Mouse (Mus musculus) hindbrain, embryonic 13.5 days (tissue): ENCODE data around the gene Zfp618. TPM values are rescaled to one million over a fixed set of nuclear protein-coding genes. Genes with fewer than 3 reads are reported as not detected.
A peak's percentile ranks its signal among the peaks of the same experiment; 100 is the strongest.

Experiments
- ATAC-seq: fragments of 200-750 bp; cut with Nextera tagmentation; 2 replicates; pipeline ENCODE4 v1.8.0; 2017; ENCODE audit warnings: moderate TSS enrichment; ENCODE audit not compliant: low FRiP score
- H3K27ac ChIP-seq: fragments of 300-500 bp; sonication (generic); 2 replicates; pipeline ENCODE4 v1.5.1; 2015; ENCODE audit warnings: inconsistent platforms, mild to moderate bottlenecking, moderate library complexity
- H3K27me3 ChIP-seq: fragments of 300-500 bp; sonication (generic); 2 replicates; pipeline ENCODE4 v1.6.1; 2015; ENCODE audit warnings: mild to moderate bottlenecking, inconsistent platforms
- H3K36me3 ChIP-seq: fragments of 300-500 bp; sonication (generic); 2 replicates; pipeline ENCODE4 v1.6.1; 2015; ENCODE audit warnings: mild to moderate bottlenecking, inconsistent platforms
- H3K4me1 ChIP-seq: fragments of 300-500 bp; sonication (generic); replicated peaks from 2 replicates; pipeline ENCODE4 v1.6.1; 2015; ENCODE audit warnings: inconsistent platforms
- H3K4me2 ChIP-seq: fragments of 300-500 bp; sonication (generic); 2 replicates; pipeline ENCODE4 v1.6.1; 2015; ENCODE audit warnings: inconsistent platforms, mild to moderate bottlenecking, moderate library complexity
- H3K4me3 ChIP-seq: fragments of 300-500 bp; sonication (generic); 2 replicates; pipeline ENCODE4 v1.5.1; 2015; ENCODE audit warnings: mild to moderate bottlenecking, inconsistent platforms
- H3K9ac ChIP-seq: fragments of 300-500 bp; sonication (generic); 2 replicates; pipeline ENCODE4 v1.6.1; 2015; ENCODE audit warnings: mild to moderate bottlenecking, inconsistent platforms
- H3K9me3 ChIP-seq: fragments of 300-500 bp; sonication (generic); 2 replicates; pipeline ENCODE4 v1.6.1; 2016; ENCODE audit warnings: inconsistent platforms
- WGBS: fragments of 180-500 bp; shearing (Covaris S2); methylation state at CpG from one replicate; pipeline ENCODE4 v1.1.7; 2015; 5-methylcytosine and 5-hydroxymethylcytosine counted together
- polyA plus RNA-seq: library from polyadenylated mRNA; unstranded; fragments of >200 nt; fragmentation: Nextera tagmentation; extraction: Ambion mirVana; gene quantifications from 2 replicates; pipeline ENCODE4 v1.2.1, GENCODE M21; 2015

Gene Zfp618
- polyA plus RNA-seq, 1 experiment from 2014 or later = 37.9 TPM

DNA sequence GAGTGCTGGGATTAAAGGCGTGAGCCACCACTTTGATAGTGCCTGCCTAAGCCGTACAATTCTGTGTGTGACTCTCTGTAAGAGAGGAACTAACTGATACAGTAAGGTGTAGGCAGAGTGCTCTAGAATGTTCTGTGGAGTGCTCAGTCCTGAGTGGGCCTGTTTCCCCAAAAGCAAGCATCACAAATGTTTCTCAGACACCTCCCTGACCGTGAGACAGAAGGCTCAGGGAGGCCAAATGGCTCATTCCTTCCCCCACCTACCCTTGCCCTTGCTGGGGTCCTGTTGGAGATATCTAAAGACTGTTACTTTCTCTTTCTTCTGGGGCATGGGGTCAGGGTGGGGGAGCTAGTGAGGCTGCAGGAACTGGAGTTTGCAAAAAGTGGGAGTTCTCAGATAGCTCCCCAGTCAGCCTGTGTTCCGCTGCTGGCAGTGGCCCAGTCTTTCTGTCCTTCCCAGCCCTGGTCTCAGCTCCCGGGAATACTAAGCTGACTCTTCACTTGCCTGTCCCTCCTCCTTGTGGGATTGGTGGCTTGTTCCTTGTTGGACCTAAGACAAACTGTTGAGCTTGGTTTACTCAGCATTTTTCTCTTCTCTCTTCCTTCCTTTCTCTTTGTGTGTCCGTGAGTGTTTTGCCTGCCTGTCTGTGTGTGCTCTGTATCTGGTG lies 55.8 kb downstream of the Zfp618 start:
- Histone ChIP-seq H3K4me1 (peaks cover 20% of the 10 kb centered on the region), H3K9me3 (no peaks in the 10 kb centered on the region), H3K27ac (no peak overlapping the region), H3K27me3 (no peaks in the 10 kb centered on the region), H3K4me2 (no peak overlapping the region), H3K4me3 (no peak overlapping the region), H3K9ac (no peak overlapping the region), H3K36me3 (peaks cover 4% of the 10 kb centered on the region; the same call in 1 of the 2 replicates)
- WGBS = 86% methylated on average over 6 of the region's 6 CpGs
- no peak for ATAC-seq

DNA sequence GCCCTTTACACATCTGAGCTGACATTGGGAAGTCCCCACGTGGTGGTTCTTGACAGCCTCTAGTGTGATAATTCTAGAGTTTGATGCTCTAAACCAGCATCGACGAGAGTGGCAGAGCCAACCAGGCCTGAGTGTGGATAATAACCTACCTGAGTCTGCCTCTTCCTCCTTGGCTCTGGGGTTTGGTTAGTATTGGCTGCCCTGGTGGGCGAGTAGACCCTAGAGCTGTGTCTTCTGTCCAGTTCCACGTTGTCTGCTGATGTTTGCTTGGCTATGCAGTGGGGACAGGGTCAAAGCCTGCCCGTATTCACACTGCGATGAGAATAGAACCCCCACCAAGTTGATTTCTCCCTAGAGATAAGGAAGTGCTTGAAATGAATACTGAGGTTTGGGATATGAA lies 58.1 kb downstream of the Zfp618 start:
- no peak for ATAC-seq
- no peak overlapping the region for H3K9ac ChIP-seq
- no peaks in the 10 kb centered on the region for H3K27me3 ChIP-seq
- H3K36me3 ChIP-seq = peaks cover 4% of the 10 kb centered on the region; the same call in 1 of the 2 replicates
- H3K9me3 ChIP-seq = no peaks in the 10 kb centered on the region
- H3K27ac ChIP-seq = no peak overlapping the region
- 96% methylated on average over 7 of the region's 7 CpGs for WGBS
- no peak overlapping the region for H3K4me3 ChIP-seq
- no peak overlapping the region for H3K4me2 ChIP-seq
- H3K4me1 ChIP-seq = peaks cover 20% of the 10 kb centered on the region

DNA sequence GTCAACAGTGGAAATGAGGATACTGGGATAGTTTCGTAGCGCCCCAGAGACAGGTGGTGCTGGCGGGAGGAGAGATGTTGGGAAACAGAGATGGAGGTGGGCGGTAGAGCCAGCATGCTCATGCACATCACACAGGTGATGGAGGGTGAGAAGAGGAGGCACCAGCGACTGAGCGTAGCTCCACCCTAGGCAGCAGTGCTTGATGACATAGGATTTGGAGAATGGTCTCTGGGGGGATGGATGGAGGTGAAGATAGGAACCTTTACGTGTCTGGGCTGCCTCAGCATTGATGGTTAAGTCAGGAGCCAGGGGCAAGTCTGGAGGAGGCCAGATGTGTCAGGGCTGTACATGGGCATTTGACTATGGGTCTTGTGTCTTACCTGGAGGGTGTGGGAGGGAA lies 58.7 kb downstream of the Zfp618 start:
- peaks cover 4% of the 10 kb centered on the region; the same call in 1 of the 2 replicates for H3K36me3 ChIP-seq
- H3K9ac ChIP-seq = no peak overlapping the region
- no peak overlapping the region for H3K27ac ChIP-seq
- 98% methylated on average over 7 of the region's 7 CpGs for WGBS
- no peak overlapping the region for H3K4me3 ChIP-seq
- peaks cover 20% of the 10 kb centered on the region for H3K4me1 ChIP-seq
- ATAC-seq = 0 out of 2 replicates have a peak, but pooled peaks have one; percentile 29
- H3K9me3 ChIP-seq = no peaks in the 10 kb centered on the region
- H3K27me3 ChIP-seq = no peaks in the 10 kb centered on the region
- no peak overlapping the region for H3K4me2 ChIP-seq

DNA sequence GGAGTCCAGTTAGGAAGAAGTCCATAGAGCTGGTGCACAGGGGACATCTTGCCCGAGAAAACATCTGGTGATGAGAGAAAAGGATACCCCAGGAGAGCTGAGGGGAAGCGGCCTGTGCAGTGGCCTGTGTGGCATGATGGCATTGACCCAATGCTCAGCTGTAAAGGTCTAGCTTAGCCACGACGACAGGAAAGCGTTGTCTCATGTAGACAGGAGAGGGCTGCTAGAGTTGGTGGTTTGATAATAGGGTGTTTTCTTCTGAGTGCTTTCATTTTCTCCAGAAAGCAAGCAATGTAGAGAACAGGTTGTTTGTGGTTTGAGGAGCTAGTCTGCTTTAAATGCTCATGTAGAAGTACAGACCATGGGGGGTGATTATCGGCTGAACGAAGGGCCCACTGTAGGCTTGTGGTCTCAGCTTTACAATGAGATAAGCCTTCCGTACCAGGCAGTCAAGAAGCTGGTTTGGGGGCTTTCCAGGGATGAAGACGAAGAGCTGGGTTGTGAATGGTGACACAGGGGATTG lies 59.4 kb downstream of the Zfp618 start:
- no peak overlapping the region for H3K4me2 ChIP-seq
- peaks cover 4% of the 10 kb centered on the region; the same call in 1 of the 2 replicates for H3K36me3 ChIP-seq
- no peak overlapping the region for H3K9ac ChIP-seq
- no peak overlapping the region for H3K27ac ChIP-seq
- no peaks in the 10 kb centered on the region for H3K9me3 ChIP-seq
- H3K4me1 ChIP-seq = peaks cover 14% of the 10 kb centered on the region
- no peak overlapping the region for H3K4me3 ChIP-seq
- ATAC-seq = no peak
- H3K27me3 ChIP-seq = no peaks in the 10 kb centered on the region
- 92% methylated on average over 9 of the region's 9 CpGs for WGBS

DNA sequence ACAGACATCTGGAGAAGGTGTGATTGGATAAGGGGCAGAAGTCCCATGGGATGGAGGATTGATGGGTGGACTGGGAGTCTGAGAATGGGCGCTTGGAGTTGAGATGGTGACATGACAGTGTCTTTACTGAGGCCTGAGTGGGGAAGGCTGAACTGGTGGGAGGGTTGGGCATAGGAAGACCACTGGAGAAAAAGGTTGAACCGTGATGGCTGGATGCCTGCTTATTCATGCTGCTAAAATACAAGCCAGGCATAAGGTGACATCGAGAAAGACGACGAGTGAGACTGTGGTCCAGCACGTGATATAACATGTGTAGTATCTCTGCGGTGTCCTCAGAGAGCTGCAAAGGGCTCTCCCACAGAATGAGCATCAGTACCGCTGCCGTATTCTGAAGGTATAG lies 59.9 kb downstream of the Zfp618 start:
- no peak overlapping the region for H3K27ac ChIP-seq
- no peak overlapping the region for H3K4me3 ChIP-seq
- no peak overlapping the region for H3K9ac ChIP-seq
- 93% methylated on average over 9 of the region's 9 CpGs for WGBS
- no peaks in the 10 kb centered on the region for H3K9me3 ChIP-seq
- H3K36me3 ChIP-seq = peaks cover 4% of the 10 kb centered on the region; the same call in 1 of the 2 replicates
- H3K27me3 ChIP-seq = no peaks in the 10 kb centered on the region
- ATAC-seq = no peak
- peaks cover 9% of the 10 kb centered on the region for H3K4me1 ChIP-seq
- H3K4me2 ChIP-seq = no peak overlapping the region

DNA sequence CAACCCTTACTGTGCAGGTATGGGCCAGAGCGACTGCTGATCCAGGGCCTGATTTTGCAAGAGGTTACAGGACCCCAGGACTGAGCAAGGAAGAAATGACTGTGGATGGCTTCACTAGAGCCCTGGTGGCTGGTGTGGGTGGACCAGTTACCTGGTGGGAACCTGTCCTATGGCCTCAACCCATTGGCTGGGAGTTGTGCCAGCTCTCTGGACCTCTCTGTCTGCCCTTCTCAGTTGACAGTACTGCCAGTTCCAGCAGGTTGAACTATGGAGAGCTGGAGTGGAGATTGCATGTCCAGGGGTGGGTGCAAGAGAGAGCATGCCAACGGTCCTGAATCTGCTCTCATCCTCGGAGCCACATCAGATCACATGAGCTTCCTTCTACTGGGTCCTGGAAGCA lies 60.9 kb downstream of the Zfp618 start:
- H3K27me3 ChIP-seq = no peaks in the 10 kb centered on the region
- 93% methylated on average over 3 of the region's 3 CpGs for WGBS
- H3K36me3 ChIP-seq = peaks cover 4% of the 10 kb centered on the region; the same call in 1 of the 2 replicates
- no peaks in the 10 kb centered on the region for H3K9me3 ChIP-seq
- H3K4me1 ChIP-seq = peaks cover 8% of the 10 kb centered on the region; the same call in 1 of the 2 replicates
- ATAC-seq = no peak
- H3K9ac ChIP-seq = no peak overlapping the region
- H3K27ac ChIP-seq = no peak overlapping the region
- no peak overlapping the region for H3K4me2 ChIP-seq
- no peak overlapping the region for H3K4me3 ChIP-seq

DNA sequence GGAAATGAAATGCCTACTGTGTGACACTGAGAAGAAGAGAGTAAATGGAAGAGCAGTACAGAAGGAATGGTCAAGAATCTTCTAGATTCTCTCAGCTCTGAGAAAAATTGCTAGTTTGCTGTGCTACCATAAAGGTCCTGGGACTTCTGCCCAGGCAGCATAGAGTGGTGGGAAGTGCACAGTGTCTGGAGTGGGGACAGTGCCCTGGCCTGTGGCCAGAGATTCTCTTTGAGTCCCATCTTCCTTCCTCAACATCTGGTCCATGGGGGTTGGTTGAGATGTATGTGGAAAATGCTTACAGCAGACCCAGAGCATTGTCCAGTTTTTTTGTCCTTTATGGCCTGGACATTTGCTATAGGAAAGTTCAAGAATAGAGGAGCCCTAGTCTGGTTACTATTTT lies 62.1 kb downstream of the Zfp618 start:
- Histone ChIP-seq H3K27me3 (no peaks in the 10 kb centered on the region), H3K27ac (no peak overlapping the region), H3K36me3 (peaks cover 4% of the 10 kb centered on the region; the same call in 1 of the 2 replicates), H3K4me3 (no peak overlapping the region), H3K9ac (no peak overlapping the region), H3K4me1 (peaks cover 16% of the 10 kb centered on the region; the same call in 1 of the 2 replicates), H3K4me2 (no peak overlapping the region), H3K9me3 (no peaks in the 10 kb centered on the region)
- no peak for ATAC-seq

DNA sequence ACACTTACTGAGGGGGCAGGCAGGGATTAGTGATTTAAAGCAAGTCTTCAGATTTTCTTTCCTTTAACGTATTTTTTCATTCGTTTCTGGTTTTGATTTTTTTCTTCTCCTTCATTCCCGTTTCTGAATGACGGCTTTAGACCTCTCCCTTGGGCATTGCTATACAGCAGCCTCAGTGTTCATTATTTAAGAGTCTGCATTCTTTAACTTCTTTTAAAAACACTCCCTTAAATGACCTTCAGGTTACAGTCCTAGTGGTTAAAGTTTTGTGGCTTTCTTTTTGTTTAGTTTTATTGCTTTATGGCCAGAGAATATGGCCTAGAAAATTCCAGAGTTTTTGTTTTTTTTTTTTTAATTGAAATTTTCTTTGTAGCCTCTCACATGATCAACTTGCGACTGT lies 64.8 kb downstream of the Zfp618 start:
- no peaks in the 10 kb centered on the region for H3K36me3 ChIP-seq

DNA sequence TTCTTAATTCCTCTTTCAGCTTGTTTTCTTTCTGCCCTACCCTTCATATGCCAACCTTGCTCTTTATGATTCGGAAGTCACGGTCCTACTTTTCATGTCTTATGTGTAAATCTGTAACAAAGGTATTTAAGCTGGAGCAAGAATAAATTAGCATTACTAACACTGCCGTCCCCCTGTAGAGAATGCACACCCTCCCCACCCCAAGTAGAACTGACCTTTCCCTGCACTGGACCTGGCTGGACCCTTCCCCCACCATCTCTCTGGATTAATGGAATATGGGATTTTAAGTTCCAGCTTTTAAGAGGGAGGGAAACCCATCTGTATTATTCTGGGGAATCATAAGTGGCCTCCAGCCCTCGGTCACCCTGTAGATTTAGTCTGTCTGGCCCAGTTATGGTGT lies 65.9 kb downstream of the Zfp618 start:
- H3K27me3 ChIP-seq = no peaks in the 10 kb centered on the region
- H3K4me2 ChIP-seq = no peak overlapping the region
- no peak overlapping the region for H3K27ac ChIP-seq
- no peak overlapping the region for H3K9ac ChIP-seq
- no peaks in the 10 kb centered on the region for H3K36me3 ChIP-seq
- no peak for ATAC-seq
- no peaks in the 10 kb centered on the region for H3K9me3 ChIP-seq
- no peak overlapping the region for H3K4me3 ChIP-seq
- H3K4me1 ChIP-seq = peaks cover 38% of the 10 kb centered on the region
- 52% methylated on average over 4 of the region's 4 CpGs for WGBS

More for the DNA sequence above, 64.8 kb downstream of the Zfp618 start:
- Histone ChIP-seq H3K27me3 (no peaks in the 10 kb centered on the region), H3K9me3 (no peaks in the 10 kb centered on the region), H3K4me3 (no peak overlapping the region), H3K4me2 (no peak overlapping the region), H3K27ac (no peak overlapping the region), H3K4me1 (peaks cover 28% of the 10 kb centered on the region), H3K9ac (no peak overlapping the region)
- ATAC-seq = no peak
- WGBS = 36% methylated on average over 5 of the region's 5 CpGs

DNA sequence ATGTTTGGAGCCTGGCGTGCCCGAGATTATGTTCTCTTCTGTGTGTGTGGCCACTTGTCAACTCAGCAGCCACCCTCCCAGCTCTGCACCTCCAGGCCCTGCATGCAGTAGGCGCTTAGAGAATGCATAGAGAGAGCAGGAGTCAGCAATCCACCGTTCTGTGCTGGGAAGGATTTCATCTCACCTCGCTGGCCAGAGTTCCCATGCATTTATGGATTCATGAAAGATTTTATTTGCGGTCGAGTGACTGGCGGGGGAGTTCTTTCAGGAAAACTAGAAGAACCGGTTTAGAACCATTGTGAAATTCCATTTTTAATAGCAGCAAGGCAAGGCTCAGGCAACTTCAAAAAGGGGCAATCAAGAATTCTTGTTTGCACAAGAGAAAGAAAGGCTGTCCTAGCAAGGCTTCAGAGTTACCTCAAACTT lies 67.2 kb downstream of the Zfp618 start:
- 78% methylated on average over 9 of the region's 9 CpGs for WGBS
- H3K9ac ChIP-seq = no peak overlapping the region

DNA sequence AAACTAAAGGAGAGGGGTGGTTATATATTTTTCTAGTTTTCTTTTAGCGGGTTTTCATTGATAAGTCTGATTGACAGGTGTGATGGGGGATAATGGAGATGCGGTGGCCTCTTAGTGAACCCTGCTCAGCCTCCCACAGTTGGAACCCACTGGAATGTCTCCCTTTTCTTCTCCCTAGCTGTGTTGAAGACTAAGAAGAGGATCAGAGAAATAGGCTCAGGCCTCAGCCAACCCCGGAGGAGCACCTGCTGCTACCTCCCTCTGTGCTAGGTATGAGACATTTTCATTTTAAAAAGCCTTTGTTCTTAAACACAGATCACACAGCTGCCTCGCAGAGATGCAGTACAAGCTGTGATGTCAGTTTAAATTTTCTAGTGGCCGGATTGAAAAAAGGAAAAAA lies 68.4 kb downstream of the Zfp618 start:
- ATAC-seq = no peak
- WGBS = 26% methylated on average over 5 of the region's 5 CpGs
- Histone ChIP-seq H3K9ac (no peak overlapping the region), H3K9me3 (no peaks in the 10 kb centered on the region), H3K27me3 (no peaks in the 10 kb centered on the region), H3K27ac (peak overlapping the region; percentile 52; the same call in 1 of the 2 replicates), H3K4me1 (peaks cover 50% of the 10 kb centered on the region), H3K4me2 (no peak overlapping the region), H3K4me3 (no peak overlapping the region), H3K36me3 (no peaks in the 10 kb centered on the region; the same call in 1 of the 2 replicates)

More for the DNA sequence above, 67.2 kb downstream of the Zfp618 start:
- Histone ChIP-seq H3K27ac (no peak overlapping the region), H3K9me3 (no peaks in the 10 kb centered on the region), H3K36me3 (no peaks in the 10 kb centered on the region; the same call in 1 of the 2 replicates), H3K4me2 (no peak overlapping the region), H3K27me3 (no peaks in the 10 kb centered on the region), H3K4me3 (no peak overlapping the region), H3K4me1 (peaks cover 48% of the 10 kb centered on the region)
- ATAC-seq = no peak

DNA sequence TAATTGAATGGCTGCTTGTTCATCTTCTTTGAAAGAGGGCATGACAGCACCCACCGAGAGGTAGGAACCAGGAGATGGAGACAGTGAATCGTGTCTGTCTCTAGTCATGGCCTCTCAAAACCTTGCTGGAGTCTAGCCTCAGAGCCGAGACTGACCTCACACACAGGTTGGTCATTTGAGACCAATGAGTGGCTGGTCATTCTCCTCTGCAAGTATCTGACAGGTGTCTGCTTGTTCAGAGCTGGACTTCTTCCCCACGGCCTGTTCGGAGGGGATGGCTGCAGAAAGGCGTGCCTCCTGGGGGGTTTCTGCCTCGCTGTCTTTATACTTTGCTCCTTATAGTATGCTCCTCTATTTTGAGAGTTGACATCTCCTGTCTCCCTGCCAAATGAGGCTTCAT lies 70.6 kb downstream of the Zfp618 start:
- Histone ChIP-seq H3K9me3 (no peaks in the 10 kb centered on the region), H3K27me3 (no peaks in the 10 kb centered on the region), H3K36me3 (peaks cover 5% of the 10 kb centered on the region; the same call in 1 of the 2 replicates), H3K27ac (no peak overlapping the region), H3K9ac (no peak overlapping the region), H3K4me2 (no peak overlapping the region), H3K4me3 (no peak overlapping the region), H3K4me1 (peaks cover 50% of the 10 kb centered on the region)
- ATAC-seq = no peak
- WGBS = 66% methylated on average over 7 of the region's 7 CpGs

DNA sequence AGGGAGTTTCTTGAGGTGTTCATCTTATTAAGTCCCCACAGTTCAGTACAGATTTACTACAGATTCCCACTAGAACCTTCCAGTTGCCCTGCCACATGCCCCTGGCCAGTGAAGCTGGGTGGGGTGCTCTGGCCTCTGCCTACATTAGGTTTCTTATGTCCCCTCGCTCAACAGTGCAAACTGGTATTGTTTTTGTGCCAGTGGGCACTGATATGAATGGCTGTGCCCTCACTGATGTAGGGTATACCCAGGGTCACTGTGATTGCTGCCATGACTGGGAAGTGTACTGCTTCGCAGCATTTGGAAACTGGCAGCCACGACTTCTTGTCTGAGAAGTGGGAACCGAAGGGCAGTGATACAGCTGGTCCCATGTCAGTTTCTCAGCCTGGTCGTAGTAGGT lies 71.4 kb downstream of the Zfp618 start:
- H3K36me3 ChIP-seq = peaks cover 5% of the 10 kb centered on the region; the same call in 1 of the 2 replicates
- no peak overlapping the region for H3K4me3 ChIP-seq
- no peaks in the 10 kb centered on the region for H3K9me3 ChIP-seq
- no peak overlapping the region for H3K9ac ChIP-seq
- H3K4me1 ChIP-seq = peaks cover 48% of the 10 kb centered on the region
- H3K27ac ChIP-seq = no peak overlapping the region
- WGBS = 95% methylated on average over 5 of the region's 5 CpGs
- no peaks in the 10 kb centered on the region for H3K27me3 ChIP-seq
- no peak overlapping the region for H3K4me2 ChIP-seq
- no peak for ATAC-seq
